Mouse (Mus musculus) testis, adult 2 months (tissue): ENCODE data around the gene Hsf4.

Experiments
- CTCF ChIP-seq: fragments of 200-500 bp; IDR thresholded peaks from 2 replicates; pipeline ENCODE4 v1.5.1; 2012; ENCODE audit warnings: low read depth, mild to moderate bottlenecking, inconsistent platforms, low read length, moderate library complexity; ENCODE audit not compliant: control insufficient read depth, insufficient read depth, insufficient replicate concordance
- POLR2A ChIP-seq: fragments of 200-500 bp; IDR thresholded peaks from 2 replicates; pipeline ENCODE4 v1.6.1; 2012; ENCODE audit warnings: low read depth, mild to moderate bottlenecking, inconsistent platforms, low read length, moderate library complexity; ENCODE audit not compliant: control insufficient read depth

GRCm38 (mm10) chr8:105223850-105224249 lies 45.8 kb upstream of the Hsf4 start:
- TF ChIP-seq POLR2A (no peak), CTCF (no peak)
